Mouse (Mus musculus): Measurements from ENCODE around the gene Fbrs.
"Not testable (repeated sequence)": the region's sequence is repeated elsewhere in the genome, so short reads cannot be mapped to it uniquely, and the experiment has no call there.

The Fbrs gene

GRCm38 (mm10) chr7:127476336-127476735 is 2.7 kb upstream of the Fbrs start:
- DNase-seq (ENCODE audit: low read depth, low spot score), result no peak

- DNase-seq (ENCODE audit: low read depth, low spot score), result no peak
These were observed 2.1 kb upstream of the Fbrs start for GRCm38 (mm10) chr7:127476855-127477254.

- peak; percentile 100 for DNase-seq (ENCODE audit: low read depth, low spot score)
These were observed 1.0 kb upstream of the Fbrs start for GRCm38 (mm10) chr7:127477687-127478634.

GRCm38 (mm10) chr7:127479318-127480225 is 573 bp downstream of the Fbrs start:
- no peak for DNase-seq (ENCODE audit: low read depth, low spot score)

- no peak for DNase-seq (ENCODE audit: low read depth, low spot score)
These were observed 1.3 kb downstream of the Fbrs start for GRCm38 (mm10) chr7:127480321-127480720.

GRCm38 (mm10) chr7:127485416-127485815 is 6.4 kb downstream of the Fbrs start:
- no peak for DNase-seq (ENCODE audit: low read depth, low spot score)

- not testable (repeated sequence) for DNase-seq (ENCODE audit: low read depth, low spot score)
These were observed 9.4 kb downstream of the Fbrs start for GRCm38 (mm10) chr7:127488364-127488763.

- no peak for DNase-seq (ENCODE audit: low read depth, low spot score)
These were observed 11.0 kb downstream of the Fbrs start for GRCm38 (mm10) chr7:127489982-127490381.

- DNase-seq (ENCODE audit: low read depth, low spot score), result no peak
These were observed 12.8 kb downstream of the Fbrs start for GRCm38 (mm10) chr7:127491846-127492245.

- no peak for DNase-seq (ENCODE audit: low read depth, low spot score)
These were observed 15.6 kb downstream of the Fbrs start for GRCm38 (mm10) chr7:127494648-127495047.

GRCm38 (mm10) chr7:127497382-127497781 is 18.4 kb downstream of the Fbrs start:
- DNase-seq (ENCODE audit: low read depth, low spot score), result no peak

GRCm38 (mm10) chr7:127498407-127498806 is 19.4 kb downstream of the Fbrs start:
- DNase-seq (ENCODE audit: low read depth, low spot score), result no peak

GRCm38 (mm10) chr7:127508291-127508690 is 29.3 kb downstream of the Fbrs start:
- DNase-seq (ENCODE audit: low read depth, low spot score), result no peak

GRCm38 (mm10) chr7:127509830-127510229 is 30.8 kb downstream of the Fbrs start:
- DNase-seq (ENCODE audit: low read depth, low spot score), result not testable (repeated sequence)

- peak; percentile 11 for DNase-seq (ENCODE audit: low read depth, low spot score)
These were observed 32.2 kb downstream of the Fbrs start for GRCm38 (mm10) chr7:127511241-127511640.

GRCm38 (mm10) chr7:127511808-127512230 is 32.8 kb downstream of the Fbrs start, which contains the start of gene Srcap:
Gene Srcap, plus strand, starts transcription at chr7:127511983.
- peak; percentile 95 for DNase-seq (ENCODE audit: low read depth, low spot score)

GRCm38 (mm10) chr7:127512231-127513015 is 33.4 kb downstream of the Fbrs start:
- peak; percentile 92 for DNase-seq (ENCODE audit: low read depth, low spot score)

GRCm38 (mm10) chr7:127513016-127513390 is 34.0 kb downstream of the Fbrs start:
- no peak for DNase-seq (ENCODE audit: low read depth, low spot score)

- no peak for DNase-seq (ENCODE audit: low read depth, low spot score)
These were observed 34.8 kb downstream of the Fbrs start for GRCm38 (mm10) chr7:127513781-127514180.

- DNase-seq (ENCODE audit: low read depth, low spot score), result no peak
These were observed 36.8 kb downstream of the Fbrs start for GRCm38 (mm10) chr7:127515846-127516245.

GRCm38 (mm10) chr7:127516344-127516743 is 37.3 kb downstream of the Fbrs start:
- no peak for DNase-seq (ENCODE audit: low read depth, low spot score)
